Mouse (Mus musculus): ENCODE results near the gene Ccr7. TPM values are rescaled to one million over a fixed set of nuclear protein-coding genes. Genes with fewer than 3 reads are reported as not detected.

The Ccr7 gene
- total and polyA plus RNA-seq, 3 experiments, result 0.14 to 0.86 TPM; not detected in 1

DNA sequence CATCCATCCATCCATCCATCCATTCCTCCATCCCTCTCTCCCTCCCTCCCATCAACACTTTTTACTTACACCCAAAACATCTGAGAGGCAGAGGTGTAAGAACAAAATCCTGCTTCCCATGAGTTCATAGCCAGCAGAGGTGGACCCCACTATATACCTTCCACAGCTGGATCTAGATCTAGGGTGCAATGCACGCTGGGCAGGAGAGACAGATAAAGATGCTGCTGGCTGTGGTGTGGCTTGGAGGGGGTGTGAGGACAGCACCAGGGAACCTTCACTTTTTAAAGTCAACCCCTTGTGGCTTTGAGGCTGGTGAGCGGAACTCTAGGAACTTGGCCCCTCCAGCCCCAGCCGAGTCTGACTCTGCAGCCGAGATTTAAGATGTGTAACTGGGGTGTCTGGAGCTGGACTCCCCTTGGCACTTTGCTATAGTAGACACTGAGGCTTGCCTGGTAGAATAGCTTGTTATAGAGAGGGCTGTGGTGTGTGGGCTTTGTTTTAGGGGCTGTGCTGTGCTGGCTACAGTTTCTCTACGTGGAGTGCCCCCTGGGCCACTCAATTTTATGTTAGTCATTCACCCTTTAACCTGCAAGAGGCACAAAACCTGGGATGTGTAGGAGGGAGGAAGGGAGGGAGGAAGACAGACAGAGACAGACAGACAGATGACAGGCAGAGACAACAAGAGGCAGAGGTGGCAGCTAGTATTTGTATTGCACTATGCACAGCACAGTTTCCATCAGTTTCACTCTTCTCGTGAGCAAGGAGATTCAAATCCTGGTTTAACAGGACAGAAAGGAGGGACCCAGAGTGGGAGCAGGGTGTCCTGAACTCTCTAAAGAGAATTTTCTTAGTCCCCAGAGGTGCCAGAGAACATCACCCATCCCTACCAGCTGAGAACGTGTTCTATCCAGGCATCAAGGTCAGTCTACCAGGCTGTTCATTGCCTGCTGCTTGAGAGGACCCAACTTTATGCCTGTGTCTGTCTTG, 817 bp downstream of the Ccr7 start:
- no peak for DNase-seq

DNA sequence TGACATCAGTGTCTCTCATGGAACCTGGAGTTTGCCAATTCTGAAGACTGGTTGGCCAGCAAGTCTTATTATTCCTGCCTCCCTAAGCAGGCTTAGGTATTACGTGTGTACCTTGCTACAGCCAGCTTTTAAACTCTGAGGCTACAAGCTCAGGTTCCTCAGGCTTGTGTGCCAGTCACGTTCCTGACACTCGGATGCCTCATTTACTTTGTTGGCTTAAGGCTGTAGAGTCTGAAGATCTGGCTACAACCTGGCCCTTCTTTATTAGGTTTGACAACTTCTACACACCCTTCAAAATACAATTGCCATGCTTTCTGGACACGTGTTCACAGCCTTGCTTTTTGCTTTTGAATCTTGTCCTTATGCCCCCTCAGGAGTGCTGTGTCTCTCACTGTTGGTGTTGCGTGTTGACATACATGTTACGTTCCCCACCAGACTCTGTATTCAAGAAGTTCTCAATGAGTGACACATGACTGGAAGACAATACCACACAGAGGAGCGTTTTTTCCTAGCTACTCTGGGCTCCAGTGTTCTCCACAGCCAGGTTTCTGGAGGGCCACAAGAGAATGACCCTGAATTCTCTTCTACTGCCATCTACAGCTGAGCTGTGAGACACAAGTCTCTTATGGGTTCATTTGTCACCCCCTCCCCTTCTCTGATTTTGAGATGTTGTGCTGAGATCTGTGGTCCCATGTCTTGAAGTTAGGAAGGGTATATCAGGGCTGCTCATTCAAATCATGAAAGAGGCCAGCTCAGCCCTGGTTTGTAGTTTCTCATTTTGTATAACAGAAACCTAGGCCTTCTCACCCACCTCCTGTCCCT, 2.3 kb downstream of the Ccr7 start:
- DNase-seq, result no peak

GRCm38 (mm10) chr11:99151333-99151930, 3.4 kb downstream of the Ccr7 start:
- DNase-seq, result no peak

DNA sequence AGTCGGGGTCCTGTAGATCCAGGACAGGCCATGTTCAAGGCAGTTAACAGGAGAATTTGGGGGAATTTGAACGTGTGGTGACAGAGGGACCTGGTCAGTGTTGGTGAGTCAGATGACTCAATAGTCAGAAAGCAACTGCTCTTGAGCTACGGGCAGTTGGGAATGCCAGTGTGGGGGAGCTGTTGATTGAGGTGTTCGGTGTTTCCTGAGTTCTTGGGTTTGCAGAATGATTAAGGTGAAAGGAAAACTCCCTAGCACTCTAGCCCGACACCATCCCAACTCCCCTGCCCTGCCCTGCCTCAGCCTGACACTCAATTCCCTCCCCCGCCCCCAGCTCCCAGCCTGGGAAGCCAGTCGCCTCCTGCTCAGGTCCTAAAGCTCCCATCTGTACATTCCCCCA, 4.0 kb downstream of the Ccr7 start:
- no peak for DNase-seq

GRCm38 (mm10) chr11:99149898-99150757, 4.7 kb downstream of the Ccr7 start:
- peak; percentile 72 for DNase-seq

GRCm38 (mm10) chr11:99148896-99149703, 5.8 kb downstream of the Ccr7 start:
- DNase-seq, result no peak

DNA sequence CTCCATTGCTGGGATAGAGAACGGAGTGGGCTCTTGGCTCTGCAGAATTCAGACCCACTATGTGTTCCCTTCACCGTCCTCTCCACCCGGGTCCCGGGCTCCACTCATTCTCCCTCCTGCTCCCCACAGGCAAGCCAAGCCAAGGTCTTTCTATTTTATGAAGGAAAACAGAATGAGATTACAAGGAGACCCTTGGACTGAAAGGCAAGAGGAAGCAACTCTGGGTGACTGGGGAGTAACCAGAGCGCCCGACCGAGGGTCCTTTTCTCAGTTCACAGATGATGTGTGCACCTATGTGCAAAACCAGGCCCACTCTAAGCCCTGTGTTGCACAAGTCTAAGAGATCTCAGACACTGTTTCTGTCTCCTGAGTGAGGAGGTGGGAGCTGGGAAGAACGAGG, 6.5 kb downstream of the Ccr7 start:
- DNase-seq, result no peak

DNA sequence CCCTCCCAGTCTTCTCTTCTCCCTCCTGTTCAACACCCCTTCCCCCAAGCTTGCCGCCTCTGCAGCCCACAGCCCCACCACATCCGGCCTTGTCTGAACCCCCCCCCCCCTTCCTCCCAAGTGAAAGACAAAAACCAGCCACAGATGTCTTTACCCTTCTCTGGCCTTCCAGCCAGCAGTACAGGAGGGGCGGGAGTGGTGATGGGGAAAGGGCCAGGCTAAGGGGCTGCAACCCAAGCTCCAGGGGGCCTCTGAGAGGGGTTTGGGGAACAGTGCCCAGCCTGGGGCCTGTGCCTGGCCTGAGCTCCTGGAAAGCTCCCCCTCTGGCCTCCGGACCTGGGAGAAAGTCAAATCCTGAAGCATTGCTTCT, 7.0 kb downstream of the Ccr7 start:
- no peak for DNase-seq

DNA sequence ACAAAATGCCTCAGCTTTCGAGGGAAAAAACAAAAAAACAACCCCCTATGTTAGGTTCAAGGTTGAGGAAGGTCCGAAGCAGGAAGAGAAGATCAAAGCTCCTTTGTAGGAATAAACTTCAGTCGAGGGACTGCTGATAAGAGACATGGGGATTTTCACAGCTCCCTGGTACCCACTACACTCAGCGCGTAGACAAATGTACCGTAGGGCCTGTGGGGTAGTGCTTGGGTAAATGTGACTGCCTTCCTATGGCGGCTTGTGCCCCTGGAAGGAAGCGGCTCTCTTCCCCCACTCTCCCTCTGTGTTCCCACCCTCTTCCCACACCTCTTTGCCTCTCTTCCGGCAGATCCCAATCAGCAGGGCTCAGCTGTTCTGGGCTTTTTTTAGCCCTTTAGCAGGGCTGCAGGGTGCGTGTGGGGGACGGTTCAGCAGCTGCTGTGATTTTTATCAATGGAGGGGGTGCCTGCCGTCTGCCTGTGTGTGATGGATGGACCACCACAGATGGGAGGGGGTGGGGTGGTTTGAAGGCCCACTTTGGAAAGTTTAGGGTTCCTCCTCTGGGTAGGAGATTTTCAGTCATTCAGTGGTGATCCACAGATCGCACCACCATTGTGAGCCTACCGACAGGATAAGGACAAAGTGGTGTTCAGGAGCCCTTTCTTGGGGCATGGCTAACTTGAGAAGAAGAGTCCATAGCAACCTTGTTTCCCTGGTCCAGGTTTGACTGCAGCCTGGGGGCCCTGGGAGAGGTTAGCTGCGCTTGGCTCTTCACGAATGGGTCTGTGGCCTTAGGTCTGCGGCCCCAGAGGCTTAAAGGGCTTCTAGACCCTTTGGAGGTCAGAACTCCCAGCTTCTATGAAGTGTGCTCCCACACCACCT, 7.6 kb downstream of the Ccr7 start:
- no peak for DNase-seq

DNA sequence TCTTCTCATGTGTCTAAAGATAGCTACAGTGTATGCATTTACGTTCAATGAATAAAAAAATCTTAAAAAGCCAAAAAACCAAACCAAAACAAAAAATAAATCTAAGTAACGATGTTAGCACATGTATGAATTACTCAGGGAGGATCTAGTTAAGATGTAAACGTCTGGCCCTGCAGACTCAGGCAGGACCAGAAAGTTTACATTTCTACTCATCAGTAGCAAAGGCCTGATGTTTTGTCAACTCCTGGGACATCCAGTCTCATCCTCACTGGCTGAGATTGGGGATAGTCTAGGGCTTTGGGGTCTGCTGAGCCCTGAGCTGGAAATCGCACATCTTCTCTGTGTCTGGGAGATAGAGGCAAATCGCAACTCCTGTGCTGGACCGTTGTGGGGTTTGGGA, 8.3 kb downstream of the Ccr7 start:
- no peak for DNase-seq

DNA sequence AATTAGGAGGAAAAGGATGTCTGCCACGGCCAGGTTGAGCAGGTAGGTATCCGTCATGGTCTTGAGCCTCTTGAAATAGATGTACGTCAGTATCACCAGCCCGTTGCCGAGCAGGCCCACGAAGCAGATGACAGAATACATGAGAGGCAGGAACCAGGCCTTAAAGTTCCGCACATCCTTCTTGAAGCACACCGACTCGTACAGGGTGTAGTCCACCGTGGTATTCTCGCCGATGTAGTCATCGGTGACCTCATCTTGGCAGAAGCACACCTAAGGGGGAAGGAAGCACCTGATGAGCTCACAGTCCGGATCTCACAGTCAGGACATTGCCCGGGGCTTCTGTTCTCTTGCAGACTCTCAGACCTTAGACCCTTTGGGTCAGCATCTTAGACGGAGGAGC, 9.1 kb downstream of the Ccr7 start:
- DNase-seq, result no peak

- no peak for DNase-seq
Observed at GRCm38 (mm10) chr11:99144940-99145339, 9.9 kb downstream of the Ccr7 start.

- DNase-seq, result no peak
Observed at GRCm38 (mm10) chr11:99144456-99144855, 10.4 kb downstream of the Ccr7 start.

- no peak for DNase-seq
Observed at GRCm38 (mm10) chr11:99143123-99144082, 11.5 kb downstream of the Ccr7 start.

- no peak for DNase-seq
Observed at GRCm38 (mm10) chr11:99142493-99143095, 12.3 kb downstream of the Ccr7 start.

- no peak for DNase-seq
Observed at GRCm38 (mm10) chr11:99142046-99142445, 12.8 kb downstream of the Ccr7 start.

DNA sequence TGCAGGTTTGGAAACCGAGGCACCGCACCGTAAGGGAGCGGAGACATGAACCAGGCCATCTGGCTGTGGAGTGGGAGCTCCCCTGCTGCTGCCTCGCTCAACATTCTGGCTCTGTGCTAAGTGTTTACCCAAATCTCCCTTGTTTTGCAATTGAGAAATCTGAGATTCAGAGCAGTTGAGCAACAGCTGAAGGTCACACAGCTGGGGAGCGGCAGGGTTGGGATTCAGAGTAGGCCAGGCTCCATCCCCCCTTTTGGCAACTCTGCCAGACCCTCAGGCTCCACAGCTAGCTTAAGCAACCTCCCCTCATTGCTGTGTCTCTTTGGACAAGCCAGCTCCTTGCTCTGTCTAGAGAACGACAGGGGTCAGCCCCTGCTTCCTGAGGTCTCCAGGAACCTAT, 13.3 kb downstream of the Ccr7 start:
- DNase-seq, result peak; percentile 88

DNA sequence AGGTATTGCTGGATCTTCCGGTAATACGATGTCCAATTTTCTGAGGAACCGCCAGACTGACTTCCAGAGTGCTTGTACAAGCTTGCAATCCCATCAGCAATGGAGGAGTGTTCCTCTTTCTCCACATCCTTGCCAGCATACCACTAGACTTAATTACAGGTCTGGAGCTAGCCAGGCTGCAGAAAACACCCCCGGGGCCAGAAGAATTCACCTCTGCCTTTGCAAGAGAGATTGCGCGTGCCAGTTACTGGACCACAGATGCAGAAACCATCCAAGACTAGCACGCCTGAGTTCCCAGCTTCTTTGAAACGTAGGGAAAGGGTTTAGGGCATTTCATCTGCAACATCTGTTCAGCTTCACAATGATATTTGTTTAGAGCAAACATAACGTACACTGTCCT, 15.9 kb downstream of the Ccr7 start:
- DNase-seq, result no peak
